Mouse (Mus musculus): ENCODE measurements around the gene Ccdc122.

DNA sequence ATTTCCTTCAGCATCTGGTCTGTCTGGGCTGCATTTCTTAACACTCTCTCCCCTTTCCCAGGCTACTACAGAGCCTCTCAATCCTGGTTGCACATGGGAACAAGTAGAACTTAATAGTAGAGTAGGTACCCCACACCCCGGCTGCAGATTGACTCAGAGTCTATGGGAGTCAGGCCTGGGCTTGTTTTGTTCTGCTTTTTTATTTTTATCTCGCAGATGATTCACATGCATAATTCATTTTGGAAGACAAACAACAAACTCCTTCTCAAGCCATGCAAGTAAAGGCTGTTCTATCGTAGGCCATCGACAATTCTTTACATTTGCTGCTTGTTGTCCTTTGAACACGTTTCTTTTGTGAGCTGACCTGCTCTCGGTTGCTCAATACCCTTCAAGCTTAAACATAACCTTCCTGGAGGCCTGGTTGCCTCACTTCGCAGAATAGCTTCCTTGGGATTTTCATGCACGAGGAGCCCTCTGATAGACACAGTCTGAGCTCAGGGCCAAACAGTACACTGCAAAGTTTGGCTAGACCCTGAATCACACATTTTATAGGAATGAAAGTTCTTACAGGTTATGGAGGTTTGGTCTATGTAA lies 1.4 kb downstream of the Ccdc122 start:
- TF ChIP-seq CTCF (conservative IDR thresholded peaks at IDR 0.05; ENCODE audit: low read length), result no peak
- TF ChIP-seq POU5F1 (IDR thresholded peaks at IDR 0.05; ENCODE audit: borderline replicate concordance, low read length), result no peak
